Mouse (Mus musculus) gastrocnemius, postnatal 10 days (tissue): ENCODE results near the gene Ccdc157. TPM values are rescaled to one million over a fixed set of nuclear protein-coding genes. Genes with fewer than 3 reads are reported as not detected.
"Not testable (repeated sequence)": the region's sequence is repeated elsewhere in the genome, so short reads cannot be mapped to it uniquely, and the experiment has no call there.

Experiments used
- DNase-seq: peaks from one replicate; pipeline ENCODE4 v3.0.0; 2021; ENCODE audit warnings: mixed read lengths
- long read RNA-seq, 2 experiments: library from polyadenylated mRNA; stranded (forward); transcript quantifications; one replicate each; pipeline ENCODE4 v2.0.0; 2021
- total RNA-seq, 2 experiments: library from RNA; stranded (reverse); gene quantifications; 2 replicates each; pipeline ENCODE4 v1.2.3; 2021

Gene Ccdc157
- 1 to 10 TPM; 5.9 to 8.8 TPM for total RNA-seq
- long read RNA-seq, experiment 1, partial matches to known transcripts, result 0 of 5 reads
- long read RNA-seq, experiment 1, other reads (novel, unspliced or antisense), result 5 of 5 reads
- long read RNA-seq, experiment 2, full-length matches to known transcripts, result 2 of 4 reads
- long read RNA-seq, experiment 2, partial matches to known transcripts, result 0 of 4 reads
- long read RNA-seq, experiment 2, other reads (novel, unspliced or antisense), result 2 of 4 reads

DNA sequence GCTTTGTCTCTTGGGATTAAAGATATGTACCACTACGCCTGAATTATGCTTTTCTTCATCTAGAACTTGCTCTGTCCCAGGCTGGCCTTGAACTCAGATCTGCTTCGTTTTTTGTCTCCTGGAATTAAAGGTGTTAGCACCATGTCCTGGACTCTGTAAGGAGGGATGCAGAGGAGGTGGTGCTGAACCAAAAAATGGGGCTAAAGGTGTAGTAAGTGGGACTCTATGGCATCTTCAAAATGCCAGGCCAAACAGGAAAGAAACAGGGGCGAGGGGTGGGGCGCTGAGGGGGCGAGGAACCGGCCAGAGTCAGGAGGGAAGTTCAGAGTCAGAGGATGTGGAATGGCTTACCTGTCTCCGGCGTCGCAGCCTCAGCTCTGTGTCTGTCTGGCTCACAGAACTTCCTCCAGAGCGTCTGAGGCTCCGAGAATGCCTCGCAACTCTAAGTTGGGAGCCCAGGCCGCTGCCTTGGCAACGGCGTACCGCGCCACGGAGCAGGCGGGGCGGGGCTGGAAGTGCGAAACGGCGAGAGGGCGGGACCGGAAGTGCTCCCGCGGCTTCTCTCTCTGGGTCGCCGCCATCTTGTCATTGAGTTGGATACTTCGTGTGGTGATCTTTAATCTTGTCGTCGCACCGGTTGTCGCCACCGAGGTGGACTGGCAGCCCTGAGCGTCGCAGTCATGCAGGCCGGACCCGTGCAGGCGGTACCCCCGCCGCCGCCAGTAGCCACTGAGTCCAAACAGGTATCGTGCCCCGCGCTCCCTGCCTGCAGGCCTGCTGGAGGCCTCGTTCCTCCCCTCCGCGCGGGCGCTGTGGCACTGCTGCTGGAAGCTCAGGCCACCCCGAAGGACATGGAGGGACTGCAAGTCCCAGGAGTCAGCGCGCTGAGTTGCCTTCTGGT is at the start of gene Ccdc157, which contains the start of gene Sf3a1:
Gene Ccdc157 (minus strand): TSS at position 486 of the 901 bp plus-strand sequence.
Gene Sf3a1 (plus strand): TSS at position 543 of the 901 bp plus-strand sequence.
- peak; percentile 96 for DNase-seq

DNA sequence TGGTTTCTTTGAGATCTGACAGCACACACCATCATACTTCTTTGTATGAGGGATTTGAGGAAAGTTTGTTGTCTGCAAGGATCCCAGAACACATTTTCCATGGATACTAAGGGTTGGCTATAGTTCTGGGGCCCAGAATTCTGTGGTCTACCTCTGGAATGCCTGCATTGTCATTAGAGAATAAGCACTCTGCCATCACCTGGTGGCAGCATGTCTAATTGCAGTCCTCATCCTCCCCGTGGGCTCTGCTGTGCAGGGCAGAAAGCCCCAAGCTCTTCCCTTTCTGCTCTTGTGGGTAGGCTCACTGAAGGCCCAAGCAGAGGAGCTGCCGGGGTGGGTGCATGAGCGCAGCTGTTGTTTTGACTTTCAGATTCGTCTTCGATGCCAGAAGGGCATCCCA is 49.5 kb upstream of the Ccdc157 start:
- DNase-seq, result no peak

DNA sequence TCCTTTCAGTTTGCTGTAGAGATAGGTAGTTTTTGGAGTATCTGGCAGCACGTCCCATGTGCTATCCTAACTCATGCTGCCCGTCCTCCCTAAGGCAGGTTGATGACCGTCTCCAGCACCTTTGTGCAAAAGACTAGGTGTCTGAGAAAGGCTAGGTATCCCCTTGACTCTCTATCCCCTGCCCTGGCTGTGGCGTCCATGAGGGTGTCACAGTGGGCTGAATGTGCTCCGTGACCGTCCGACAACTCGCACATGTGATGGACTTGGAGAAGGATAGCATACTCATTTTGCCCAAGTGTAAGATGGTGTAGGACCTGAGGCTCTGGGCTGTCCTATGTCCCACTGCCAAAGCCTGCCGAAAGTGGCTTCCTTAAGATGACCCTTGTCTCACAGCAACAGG is 47.6 kb upstream of the Ccdc157 start:
- DNase-seq, result no peak

DNA sequence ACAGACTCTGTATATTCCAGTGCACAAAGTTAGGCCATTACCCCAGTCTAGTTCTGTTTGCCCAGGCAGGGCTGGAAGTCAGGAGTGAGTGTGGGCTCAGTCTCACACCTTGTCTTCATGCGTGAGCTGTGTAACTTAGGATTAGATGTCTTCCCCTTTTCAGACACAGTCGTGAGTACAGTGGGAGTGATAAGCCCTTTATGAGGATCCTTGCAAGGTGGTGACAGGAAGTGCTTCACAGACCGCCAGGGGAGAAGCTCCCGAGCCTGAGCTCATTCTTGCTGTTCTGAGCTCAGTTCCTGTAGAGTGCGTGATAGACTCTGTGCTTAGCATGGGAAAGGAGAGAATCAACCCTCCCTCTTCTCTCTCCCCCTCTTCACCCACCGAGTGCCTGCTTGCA is 46.5 kb upstream of the Ccdc157 start:
- no peak for DNase-seq

DNA sequence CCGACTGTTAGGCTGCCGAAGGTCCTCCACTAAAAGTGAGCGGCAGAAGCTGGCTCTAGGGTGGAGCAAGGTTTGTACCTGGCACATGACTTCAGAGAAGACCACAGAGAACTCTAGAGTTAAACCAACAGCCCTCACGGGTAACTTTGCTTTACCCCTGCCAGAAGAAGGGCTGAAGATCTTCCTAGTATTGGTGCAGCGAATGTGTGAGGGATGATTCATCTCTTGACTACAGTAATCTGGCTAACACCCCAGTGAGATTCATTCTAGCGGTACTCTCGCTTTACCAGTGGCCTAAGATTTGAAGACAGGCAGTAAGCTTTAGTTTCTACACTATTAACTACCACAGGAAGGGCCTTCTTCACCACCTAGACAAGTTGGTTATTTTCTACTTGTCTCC is 45.9 kb upstream of the Ccdc157 start:
- DNase-seq, result no peak

DNA sequence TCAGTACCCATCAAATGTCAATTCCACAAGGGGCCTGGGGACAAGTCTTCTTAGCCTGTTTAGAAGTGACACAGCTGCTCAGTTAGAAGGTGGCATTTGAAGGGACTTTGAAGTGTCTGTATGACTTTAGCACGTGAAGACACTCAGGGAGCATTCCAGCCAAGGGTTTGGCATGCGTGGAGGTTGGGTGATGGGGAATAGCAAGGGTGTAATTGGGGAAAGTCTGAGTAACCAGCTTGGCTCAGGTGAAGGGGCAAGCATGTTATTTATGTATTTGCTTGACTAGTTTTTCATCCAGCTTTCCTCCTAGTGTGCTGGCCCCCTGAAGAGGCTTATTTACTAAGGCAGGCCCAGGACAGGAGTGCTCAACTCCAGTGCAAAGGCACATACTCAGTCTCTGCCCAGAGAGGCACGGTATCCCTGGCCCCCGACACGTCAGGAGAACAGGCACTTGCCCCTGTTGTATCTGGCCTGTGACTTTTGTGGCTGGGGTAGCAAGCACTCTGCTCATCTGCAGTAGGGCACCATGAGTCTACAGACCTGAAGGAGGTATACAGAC is 45.1 kb upstream of the Ccdc157 start:
- no peak for DNase-seq

DNA sequence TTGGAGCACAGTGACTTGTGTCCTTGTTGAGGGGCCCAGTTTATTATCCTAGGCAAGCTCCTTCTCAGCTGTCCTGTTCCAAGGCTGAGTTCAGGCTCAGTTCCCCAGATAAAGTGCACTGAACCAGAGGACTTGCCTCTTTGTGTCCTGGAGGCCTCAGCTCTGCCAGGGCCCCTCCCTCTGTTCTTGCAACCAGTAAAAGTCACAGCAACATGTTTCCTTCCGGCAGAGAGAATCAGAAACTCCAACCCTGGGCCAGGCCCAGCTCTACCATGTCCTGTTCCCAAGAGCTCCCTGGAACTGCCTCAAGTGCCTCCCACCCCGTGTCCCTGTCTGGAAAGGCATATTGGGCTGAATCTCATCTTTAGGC is 43.6 kb upstream of the Ccdc157 start:
- DNase-seq, result peak; percentile 50

DNA sequence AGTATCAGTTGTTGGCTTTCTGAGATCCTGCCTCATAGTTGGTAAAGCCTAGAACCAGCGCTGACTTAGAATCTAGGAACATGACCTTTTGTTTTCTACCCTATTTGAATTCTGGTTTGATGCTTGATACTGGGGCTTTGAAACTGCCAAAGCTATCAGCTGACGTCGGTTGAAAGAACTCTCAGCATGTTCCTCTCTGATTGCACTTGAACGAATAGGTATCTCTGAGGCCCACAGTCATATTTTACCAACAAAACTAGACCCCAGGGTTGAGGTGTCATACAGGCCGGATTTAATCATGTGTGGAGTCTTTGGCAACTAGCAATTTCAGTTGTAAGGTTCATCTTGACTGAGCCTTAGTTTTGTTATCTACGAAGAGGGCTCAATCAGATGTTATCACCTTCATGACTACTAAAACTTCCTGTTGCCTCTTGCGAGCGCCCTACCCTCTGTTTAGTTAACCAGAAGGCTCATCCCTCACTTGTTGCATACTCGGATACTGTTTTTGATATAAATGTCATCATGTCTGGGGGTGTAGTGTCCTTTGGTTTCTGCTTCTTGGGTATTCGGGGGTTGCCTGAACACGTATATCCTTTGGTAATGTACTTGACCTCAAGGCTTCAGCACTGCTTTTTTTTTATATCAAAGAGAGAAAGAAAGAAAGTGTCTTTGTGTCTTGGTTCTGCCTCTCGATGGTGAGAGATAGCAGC is 43.1 kb upstream of the Ccdc157 start:
- no peak for DNase-seq

DNA sequence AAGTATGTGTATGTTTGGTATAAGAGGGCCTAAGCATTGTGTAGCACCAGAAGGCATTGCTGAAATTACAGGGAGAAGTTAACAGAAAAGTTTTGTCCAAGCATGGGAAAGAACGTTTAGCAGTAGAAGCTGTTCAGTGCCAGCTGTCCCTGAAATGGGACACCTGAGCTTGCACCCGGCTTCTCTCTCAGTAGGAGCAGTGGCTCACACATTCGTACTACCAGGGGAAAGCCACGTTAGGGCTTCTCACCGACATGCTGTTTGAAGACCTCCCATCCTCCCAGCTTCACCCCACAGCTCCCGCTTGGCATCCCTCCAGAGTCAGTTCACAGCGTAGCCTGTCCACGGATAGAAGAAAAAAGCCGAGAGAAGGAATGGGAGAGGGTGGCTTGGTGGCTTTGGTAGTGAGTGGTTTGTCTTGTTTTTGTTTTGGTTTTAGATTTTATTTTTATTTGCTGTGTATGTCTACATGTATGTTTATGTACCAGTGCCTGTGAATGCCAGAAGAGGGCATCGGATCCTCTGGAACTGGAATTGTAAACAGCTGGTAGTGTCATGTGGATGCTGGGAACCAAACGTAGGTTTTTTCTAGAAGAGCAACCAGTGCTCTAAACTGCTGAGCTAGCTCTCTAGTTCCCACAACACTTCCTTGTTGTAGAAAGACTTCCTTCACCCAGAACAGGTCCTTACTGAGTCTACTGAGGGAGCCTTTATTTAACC is 42.0 kb upstream of the Ccdc157 start:
- DNase-seq, result no peak

DNA sequence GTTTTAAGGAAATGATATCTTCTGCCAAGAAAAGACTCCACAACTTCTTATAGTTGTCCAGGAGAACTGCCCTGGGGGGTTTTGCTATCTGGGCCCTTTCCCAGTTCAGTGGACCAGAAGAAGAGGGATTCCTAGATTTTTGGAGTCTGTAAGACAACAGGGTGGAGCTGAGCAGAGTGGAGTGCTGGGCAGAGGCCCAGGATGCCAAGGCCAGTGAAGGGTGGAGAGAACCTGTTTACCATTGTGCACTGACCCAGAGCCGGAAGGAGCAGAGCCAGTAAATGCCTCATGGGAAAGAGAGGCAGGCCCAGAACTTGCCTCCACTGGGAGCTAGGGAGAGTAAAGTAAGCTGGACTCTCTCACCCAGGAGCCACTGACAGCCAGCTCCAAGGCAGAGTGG is 37.6 kb upstream of the Ccdc157 start:
- DNase-seq, result no peak

DNA sequence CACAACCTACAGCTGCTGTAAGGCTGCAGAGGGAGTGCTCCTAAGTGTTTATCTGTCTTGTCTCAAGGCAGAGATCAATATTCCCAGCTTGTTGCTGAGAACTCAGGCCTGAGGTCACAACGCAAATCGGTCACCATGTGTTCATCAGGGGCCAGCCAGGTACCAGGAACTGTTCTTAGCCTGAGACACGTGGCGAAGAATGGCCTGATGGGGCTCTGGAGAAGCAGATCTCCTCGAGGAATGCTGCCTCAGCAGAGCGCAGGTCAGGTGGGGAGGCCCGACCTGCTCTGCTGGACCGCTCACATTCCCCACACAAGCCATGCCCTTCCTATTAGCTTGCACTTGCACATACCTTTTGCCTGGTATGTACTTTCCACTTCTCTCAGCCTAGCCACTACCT is 36.5 kb upstream of the Ccdc157 start:
- no peak for DNase-seq

DNA sequence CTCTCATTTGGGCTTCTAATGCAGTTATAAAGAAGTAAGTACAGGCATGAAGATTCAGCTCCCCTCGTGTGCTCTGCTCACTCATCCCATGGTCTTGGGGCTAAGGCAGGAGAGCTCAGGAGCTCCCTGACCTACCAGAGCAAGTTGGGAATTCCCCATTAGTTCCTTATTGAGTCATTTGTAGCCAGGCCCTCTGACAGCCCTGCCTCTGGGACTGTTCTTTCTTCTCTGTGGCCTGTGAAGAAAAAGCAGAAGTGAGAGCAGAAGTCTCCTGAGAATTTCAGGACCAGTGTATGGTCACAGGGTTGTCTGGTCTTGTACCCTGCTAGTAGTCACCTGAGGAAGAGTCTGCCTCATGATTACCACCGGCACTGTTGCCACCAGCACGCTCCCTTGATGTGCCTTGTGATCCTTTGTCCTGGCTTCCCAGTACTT is 35.5 kb upstream of the Ccdc157 start:
- DNase-seq, result no peak

DNA sequence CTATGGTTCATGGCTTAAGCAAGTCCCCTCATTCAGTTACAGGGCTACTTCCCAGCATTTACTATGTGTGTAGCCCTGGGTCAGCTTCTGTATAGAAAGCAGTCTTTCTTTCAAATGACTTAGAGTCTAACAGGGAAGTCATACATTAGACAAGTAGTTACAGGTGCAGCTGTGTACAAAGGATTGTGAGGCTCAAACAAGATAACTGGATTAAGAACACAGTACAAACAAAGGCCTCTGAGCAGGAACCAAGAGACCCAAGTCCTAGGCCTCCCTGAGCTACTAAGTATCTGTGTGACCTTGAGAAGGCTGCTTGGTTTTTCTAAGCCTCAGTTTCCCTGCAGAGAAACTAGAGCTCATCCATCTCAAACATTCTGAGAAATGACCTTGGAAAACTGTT is 33.3 kb upstream of the Ccdc157 start:
- no peak for DNase-seq

DNA sequence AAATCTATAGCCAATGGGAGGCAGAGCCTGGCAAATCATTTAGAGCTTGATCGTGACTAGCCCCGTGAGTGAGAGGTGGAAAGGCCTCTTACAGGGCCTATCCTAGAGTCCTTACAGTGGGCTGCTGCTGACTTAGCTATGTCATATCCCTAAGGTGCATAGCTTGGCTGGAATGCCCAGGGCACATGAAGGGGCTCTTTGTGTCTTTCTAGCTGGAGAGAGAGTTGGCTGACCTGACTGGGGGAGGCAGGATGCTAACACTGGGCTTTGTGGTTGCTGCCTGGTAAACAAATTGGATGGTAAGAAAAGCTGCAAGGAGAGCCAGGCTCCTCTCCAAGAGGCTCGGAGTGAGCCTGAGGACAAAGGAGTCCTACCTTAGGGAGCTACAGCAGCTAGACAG is 32.7 kb upstream of the Ccdc157 start:
- DNase-seq, result no peak

DNA sequence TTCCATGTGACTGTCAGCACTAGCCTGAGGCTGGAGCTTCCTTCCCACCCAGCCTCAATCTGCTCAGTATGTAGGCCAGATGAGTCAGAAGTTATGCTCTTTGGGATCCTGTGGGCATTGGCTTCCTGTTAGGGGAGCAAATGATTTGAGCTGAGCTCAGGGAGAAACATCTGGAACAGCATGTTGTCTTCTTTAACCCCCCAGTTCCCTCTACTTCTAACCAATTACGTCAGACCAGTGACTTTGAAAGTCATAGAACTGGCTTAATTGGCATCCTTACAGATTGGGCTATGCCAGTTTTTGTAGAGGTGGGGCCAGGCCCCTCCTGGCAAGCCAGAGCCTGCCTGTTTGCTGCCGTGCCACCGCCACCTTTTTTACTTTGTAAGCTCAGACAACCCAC is 30.6 kb upstream of the Ccdc157 start:
- DNase-seq, result no peak

DNA sequence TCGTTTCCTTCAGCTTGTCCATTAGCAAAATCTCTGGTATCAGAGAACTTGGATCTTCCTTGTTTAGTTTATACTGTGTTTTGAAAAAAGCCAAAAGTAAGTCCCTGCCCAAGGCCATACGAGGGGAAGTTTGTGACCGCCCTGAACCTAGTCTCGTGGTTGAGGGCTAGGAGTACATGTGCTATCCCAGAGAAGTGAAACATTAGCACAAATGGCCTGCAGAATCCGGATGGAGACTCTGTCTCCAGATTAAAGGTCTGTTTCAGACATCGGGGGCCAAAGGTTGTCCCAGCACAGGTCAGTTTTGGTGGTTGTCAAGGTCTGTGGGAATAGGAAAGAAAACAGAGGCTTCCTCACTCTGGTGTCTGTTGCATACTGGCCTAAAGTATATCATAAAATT is 29.1 kb upstream of the Ccdc157 start:
- DNase-seq, result no peak

DNA sequence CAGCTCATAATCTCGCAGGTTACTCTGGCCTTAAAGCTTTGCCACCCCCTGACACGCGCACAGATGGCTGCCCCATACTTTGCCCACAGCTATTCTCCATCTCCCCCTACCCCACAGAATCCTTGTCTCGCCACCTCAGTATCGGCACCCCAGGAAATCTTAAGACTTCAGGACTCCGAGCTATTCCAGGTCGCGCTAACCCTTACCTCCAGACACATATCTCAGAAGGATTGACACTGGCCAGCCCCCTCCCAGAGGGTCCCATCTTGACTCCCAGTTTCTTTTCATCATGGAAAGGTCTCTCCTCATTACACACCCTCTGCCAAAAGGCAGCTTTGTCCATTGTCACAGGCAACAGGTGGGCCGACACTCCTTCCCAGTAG is 27.2 kb upstream of the Ccdc157 start:
- DNase-seq, result no peak

DNA sequence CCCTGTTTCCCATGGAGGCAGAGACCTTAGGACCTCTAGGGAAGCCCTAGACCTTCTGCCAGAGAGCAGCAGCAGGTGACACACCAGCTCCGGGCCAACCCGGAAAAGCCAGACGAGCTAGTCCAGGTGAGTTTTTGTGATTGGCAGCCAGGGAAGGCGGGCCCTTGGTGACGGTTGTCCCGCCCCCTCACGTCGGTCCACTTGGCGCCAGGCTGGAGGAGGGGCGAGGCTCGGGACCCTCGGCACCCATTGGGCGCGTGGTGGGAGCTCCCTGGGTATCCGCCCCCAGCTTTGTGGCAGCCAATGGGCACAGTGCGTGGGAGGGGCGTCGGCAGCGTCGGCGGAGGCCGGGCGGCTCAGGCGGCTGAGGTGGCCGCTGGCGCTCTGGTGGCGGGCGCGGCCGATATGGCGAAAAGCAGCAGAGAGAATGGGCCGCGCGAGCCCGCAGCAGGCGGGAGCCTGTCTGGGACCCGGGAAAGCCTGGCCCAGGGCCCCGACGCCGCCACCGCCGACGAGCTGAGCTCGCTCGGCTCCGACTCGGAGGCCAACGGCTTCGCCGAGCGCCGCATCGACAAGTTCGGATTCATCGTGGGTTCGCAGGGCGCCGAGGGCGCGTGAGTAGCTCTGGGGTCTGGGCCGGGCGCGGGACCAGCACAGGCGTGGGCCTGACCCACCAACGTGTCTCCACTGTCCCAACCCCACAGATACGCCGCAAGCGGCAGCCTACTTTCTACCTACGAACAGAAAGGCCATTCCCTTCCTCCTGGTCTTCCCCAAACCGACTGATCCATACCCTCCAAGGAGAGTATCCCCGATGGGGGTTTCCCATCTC is 26.6 kb upstream of the Ccdc157 start, which contains the start of gene Tbc1d10a:
Gene Tbc1d10a (plus strand): TSS at position 304 of the 832 bp plus-strand sequence.
- DNase-seq, result peak; percentile 94

DNA sequence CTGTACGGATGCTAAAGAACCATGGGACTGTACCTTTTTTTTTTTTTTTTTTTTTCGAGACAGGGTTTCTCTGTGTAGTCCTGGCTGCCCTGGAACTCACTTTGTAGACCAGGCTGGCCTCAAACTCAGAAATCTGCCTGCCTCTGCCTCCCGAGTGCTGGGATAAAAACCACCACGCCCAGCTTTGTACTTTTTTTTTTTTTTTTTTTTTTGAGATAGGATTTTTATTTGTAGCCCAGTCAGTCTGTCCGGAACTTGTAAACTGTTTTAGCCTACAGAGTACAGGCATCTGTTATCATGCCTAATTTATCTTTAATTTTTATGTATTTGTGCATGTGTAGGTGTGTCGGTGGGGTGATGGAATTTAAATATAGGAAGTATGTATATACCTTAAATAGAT is 25.4 kb upstream of the Ccdc157 start:
- not testable (repeated sequence) for DNase-seq

DNA sequence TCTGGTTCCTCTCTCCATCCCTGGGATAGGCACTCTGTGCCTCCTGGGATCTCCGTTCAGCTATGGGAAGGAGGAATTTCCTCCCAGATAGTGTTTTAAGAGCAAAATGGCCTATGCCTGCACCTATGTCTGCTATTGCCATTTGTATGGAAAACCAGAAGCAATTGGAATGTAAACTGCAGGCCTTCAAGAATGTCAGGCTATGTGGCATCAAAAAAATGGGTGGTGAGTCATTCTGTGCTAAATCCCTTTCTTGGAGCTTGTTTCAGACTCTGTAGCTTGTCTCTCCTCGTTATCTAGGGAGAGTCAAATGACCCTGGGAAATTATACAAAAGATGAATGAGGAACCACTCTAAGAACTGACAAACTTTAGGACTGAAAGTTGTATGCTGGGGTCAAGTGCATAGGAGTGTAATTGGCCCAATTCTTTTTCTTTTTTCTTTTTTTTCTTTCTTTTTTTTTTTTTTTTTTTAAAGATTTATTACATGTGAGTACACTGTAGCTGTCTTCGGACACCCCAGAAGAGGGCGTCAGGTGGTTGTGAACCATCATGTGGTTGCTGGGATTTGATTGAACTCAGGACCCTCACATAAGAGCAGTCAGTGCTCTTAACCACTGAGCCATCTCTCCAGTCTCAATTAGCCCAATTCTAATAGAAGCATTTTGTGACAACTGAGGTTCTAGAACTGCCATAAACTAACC is 24.3 kb upstream of the Ccdc157 start:
- no peak for DNase-seq
